Mouse (Mus musculus) testis, adult 2 months (tissue): Measurements from ENCODE around the gene Pcnx2. TPM values are rescaled to one million over a fixed set of nuclear protein-coding genes. Genes with fewer than 3 reads are reported as not detected.

Source experiments
- H3K27ac ChIP-seq: fragments of 200-500 bp; 2 replicates; pipeline ENCODE4 v1.5.1; 2012; ENCODE audit warnings: low read depth, low read length; ENCODE audit not compliant: control insufficient read depth, insufficient read depth
- H3K27me3 ChIP-seq: fragments of 200-500 bp; 2 replicates; pipeline ENCODE4 v1.6.1; 2012; ENCODE audit warnings: mild to moderate bottlenecking, low read length, moderate library complexity; ENCODE audit not compliant: control insufficient read depth, insufficient read depth
- H3K36me3 ChIP-seq: fragments of 200-500 bp; 2 replicates; pipeline ENCODE4 v1.6.1; 2012; ENCODE audit warnings: mild to moderate bottlenecking, low read length; ENCODE audit not compliant: control insufficient read depth, insufficient read depth
- H3K4me1 ChIP-seq: fragments of 200-500 bp; 2 replicates; pipeline ENCODE4 v1.6.1; 2012; ENCODE audit warnings: low read length; ENCODE audit not compliant: control insufficient read depth, insufficient read depth
- H3K4me3 ChIP-seq: fragments of 200-500 bp; 2 replicates; pipeline ENCODE4 v1.5.1; 2012; ENCODE audit warnings: low read depth, mild to moderate bottlenecking, low read length, moderate library complexity, mixed read lengths; ENCODE audit not compliant: control insufficient read depth
- CTCF ChIP-seq: fragments of 200-500 bp; IDR thresholded peaks from 2 replicates; pipeline ENCODE4 v1.5.1; 2012; ENCODE audit warnings: low read depth, mild to moderate bottlenecking, inconsistent platforms, low read length, moderate library complexity; ENCODE audit not compliant: control insufficient read depth, insufficient read depth, insufficient replicate concordance
- POLR2A ChIP-seq: fragments of 200-500 bp; IDR thresholded peaks from 2 replicates; pipeline ENCODE4 v1.6.1; 2012; ENCODE audit warnings: low read depth, mild to moderate bottlenecking, inconsistent platforms, low read length, moderate library complexity; ENCODE audit not compliant: control insufficient read depth
- polyA plus RNA-seq: library from polyadenylated mRNA; depleted of rRNA; stranded (reverse); fragments of >200 nt; gene quantifications from 2 replicates; pipeline ENCODE4 v1.2.3, GENCODE M21; 2012

Pcnx2 gene
- polyA plus RNA-seq, 1 experiment, result 8.4 TPM

GRCm38 (mm10) chr8:125726143-125726542 is 172.0 kb downstream of the Pcnx2 start:
- TF ChIP-seq CTCF (no peak), POLR2A (no peak)
- no peak overlapping the region for H3K4me3 ChIP-seq
- H3K27ac ChIP-seq, result no peak overlapping the region
- no peaks in the 10 kb centered on the region for H3K36me3 ChIP-seq
- H3K27me3 ChIP-seq, result no peaks in the 10 kb centered on the region
- peaks cover 9% of the 10 kb centered on the region for H3K4me1 ChIP-seq

GRCm38 (mm10) chr8:125725037-125725820 is 172.9 kb downstream of the Pcnx2 start:
- Histone ChIP-seq H3K27me3 (no peaks in the 10 kb centered on the region), H3K4me1 (peaks cover 9% of the 10 kb centered on the region), H3K27ac (no peak overlapping the region), H3K36me3 (no peaks in the 10 kb centered on the region), H3K4me3 (no peak overlapping the region)
- TF ChIP-seq POLR2A (no peak), CTCF (no peak)

GRCm38 (mm10) chr8:125723437-125723836 is 174.7 kb downstream of the Pcnx2 start:
- no peaks in the 10 kb centered on the region for H3K27me3 ChIP-seq
- TF ChIP-seq POLR2A (no peak), CTCF (no peak)
- H3K4me1 ChIP-seq, result peaks cover 9% of the 10 kb centered on the region
- no peaks in the 10 kb centered on the region for H3K36me3 ChIP-seq
- peak overlapping the region; percentile 64 for H3K4me3 ChIP-seq
- H3K27ac ChIP-seq, result no peak overlapping the region

DNA sequence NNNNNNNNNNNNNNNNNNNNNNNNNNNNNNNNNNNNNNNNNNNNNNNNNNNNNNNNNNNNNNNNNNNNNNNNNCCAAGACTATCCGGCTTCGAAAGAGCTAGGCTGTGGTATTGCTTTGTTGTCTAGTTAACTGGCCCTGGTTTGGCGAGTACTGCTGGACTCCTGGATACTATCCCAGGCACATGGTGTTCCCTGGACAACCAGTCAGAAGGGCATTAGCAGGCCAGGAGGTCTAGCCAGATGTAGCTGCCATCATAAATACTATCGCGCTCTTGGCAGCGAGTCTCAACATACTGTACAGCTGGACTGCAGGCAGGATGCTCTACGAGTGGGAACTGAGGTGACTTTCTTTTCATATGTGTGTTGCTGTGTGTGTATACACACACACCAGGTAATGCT is 175.4 kb downstream of the Pcnx2 start:
- Histone ChIP-seq H3K27ac (no peak overlapping the region), H3K4me1 (peaks cover 9% of the 10 kb centered on the region), H3K36me3 (no peaks in the 10 kb centered on the region), H3K27me3 (no peaks in the 10 kb centered on the region), H3K4me3 (no peak overlapping the region)
- TF ChIP-seq POLR2A (no peak), CTCF (no peak)

- H3K4me3 ChIP-seq, result no peak overlapping the region
- peaks cover 3% of the 10 kb centered on the region for H3K4me1 ChIP-seq
- H3K27me3 ChIP-seq, result no peaks in the 10 kb centered on the region
- H3K36me3 ChIP-seq, result no peaks in the 10 kb centered on the region
- no peak for TF ChIP-seq POLR2A
- TF ChIP-seq CTCF, result peak; percentile 80
- H3K27ac ChIP-seq, result no peak overlapping the region
These were observed 179.2 kb downstream of the Pcnx2 start for GRCm38 (mm10) chr8:125718914-125719313.

- no peak for TF ChIP-seq POLR2A
- no peak for TF ChIP-seq CTCF
- Histone ChIP-seq H3K4me1 (no peaks in the 10 kb centered on the region), H3K36me3 (no peaks in the 10 kb centered on the region), H3K27me3 (no peaks in the 10 kb centered on the region), H3K4me3 (no peak overlapping the region), H3K27ac (no peak overlapping the region)
These were observed 181.5 kb downstream of the Pcnx2 start for GRCm38 (mm10) chr8:125716613-125717012.

DNA sequence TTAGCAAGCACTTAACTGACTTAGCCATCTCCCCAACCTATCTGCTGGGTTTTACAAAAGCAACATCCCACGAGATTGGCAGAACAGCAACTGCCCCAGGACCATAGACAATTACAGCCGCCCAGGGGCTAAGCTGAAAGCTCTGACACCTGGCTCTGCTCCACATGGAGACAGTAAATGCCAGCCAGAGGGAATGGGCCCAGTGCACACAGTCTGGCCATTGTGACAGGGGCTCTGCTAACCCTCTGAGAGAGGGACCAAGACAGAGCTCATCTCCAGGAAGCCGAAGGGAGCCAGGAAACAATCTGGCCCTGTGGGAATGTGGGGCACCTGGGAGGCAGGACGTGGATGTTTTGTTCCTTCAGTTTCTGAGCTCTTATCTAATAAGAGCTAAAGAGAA is 181.9 kb downstream of the Pcnx2 start:
- TF ChIP-seq CTCF, result no peak
- TF ChIP-seq POLR2A, result no peak
- Histone ChIP-seq H3K27ac (no peak overlapping the region), H3K27me3 (no peaks in the 10 kb centered on the region), H3K36me3 (no peaks in the 10 kb centered on the region), H3K4me3 (no peak overlapping the region), H3K4me1 (no peaks in the 10 kb centered on the region)
